Mouse (Mus musculus) spleen, embryonic (tissue): ENCODE measurements around the gene Fdxr.

Source experiments
- CTCF ChIA-PET: fragments of 350-600 bp; sonication (Branson Sonifier 250); formaldehyde crosslinking; loops from one replicate; lab custom pipeline; 2022; lab: Charles Lee

Fdxr gene

DNA sequence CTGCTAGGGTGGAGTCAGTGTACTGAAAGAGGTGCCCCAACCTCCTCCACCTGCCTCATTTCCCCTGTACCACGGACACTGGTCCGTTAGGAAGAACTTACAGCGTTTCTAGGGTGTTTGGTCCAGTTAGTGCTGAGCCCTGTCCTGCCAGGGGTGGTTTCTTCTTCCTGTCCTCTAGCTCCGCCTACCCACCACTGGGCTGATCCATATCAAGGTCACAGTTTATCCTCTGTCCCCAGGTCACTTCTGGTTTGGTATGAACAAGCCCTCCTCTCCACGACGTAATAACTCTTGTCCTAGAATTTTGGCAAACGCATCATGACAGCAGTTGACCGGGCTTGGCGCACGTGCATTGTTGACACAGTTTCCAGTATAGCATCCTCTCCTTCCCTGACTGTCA lies 57.2 kb downstream of the Fdxr start:
- CTCF ChIA-PET: no interaction called here

GRCm38 (mm10) chr11:115219263-115219662 lies 57.6 kb downstream of the Fdxr start:
- CTCF ChIA-PET: no interaction called here
